Mouse (Mus musculus): ENCODE data around the gene Cep97. TPM values are rescaled to one million over a fixed set of nuclear protein-coding genes. Genes with fewer than 3 reads are reported as not detected.

The Cep97 gene
- total RNA-seq, 2 experiments from 2014 or later = 12.6 to 13.1 TPM

- no peak for TF ChIP-seq CTCF (IDR thresholded peaks at IDR 0.05)
- intact Hi-C loops (cut with DNase I) = no loop called here
- no peak for DNase-seq (ENCODE audit: extremely low spot score in 1 of 2, low spot score in 2 of 2)
- H3K4me3 ChIP-seq = no peak overlapping the region
- H3K27ac ChIP-seq = no peak overlapping the region
Observed at GRCm38 (mm10) chr16:55940781-55941180, 6.1 kb upstream of the Cep97 start.

- Histone ChIP-seq H3K4me3 (no peak overlapping the region), H3K27ac (no peak overlapping the region)
- no peak for TF ChIP-seq CTCF (IDR thresholded peaks at IDR 0.05)
- no peak for DNase-seq (ENCODE audit: extremely low spot score in 1 of 2, low spot score in 2 of 2)
- intact Hi-C loops (cut with DNase I) = no loop called here
Observed at GRCm38 (mm10) chr16:55939703-55940102, 5.0 kb upstream of the Cep97 start.

- no peak for TF ChIP-seq CTCF (IDR thresholded peaks at IDR 0.05)
- DNase-seq (ENCODE audit: extremely low spot score in 1 of 2, low spot score in 2 of 2) = no peak
- no peak overlapping the region for H3K4me3 ChIP-seq
- H3K27ac ChIP-seq = no peak overlapping the region
- intact Hi-C loops (cut with DNase I) = no loop called here
Observed at GRCm38 (mm10) chr16:55938761-55939160, 4.1 kb upstream of the Cep97 start.

GRCm38 (mm10) chr16:55933681-55934343 lies 843 bp downstream of the Cep97 start:
- peak overlapping the region; percentile 87 for H3K27ac ChIP-seq
- H3K4me3 ChIP-seq = peak overlapping the region; percentile 62
- TF ChIP-seq CTCF (IDR thresholded peaks at IDR 0.05) = peak; percentile 4; the same call in 1 of the 2 replicates
- intact Hi-C loops (cut with DNase I) = loop anchor here (1.0 to 2.0 kb wide), 2 partner anchors 33 to 39 kb away; partner anchors contain the start of genes Nxpe3 and Rpl24
- DNase-seq (ENCODE audit: extremely low spot score in 1 of 2, low spot score in 2 of 2) = peak; percentile 12 to 36

- Histone ChIP-seq H3K27ac (no peak overlapping the region), H3K4me3 (no peak overlapping the region)
- DNase-seq (ENCODE audit: extremely low spot score in 1 of 2, low spot score in 2 of 2) = no peak
- intact Hi-C loops (cut with DNase I) = no loop called here
- TF ChIP-seq CTCF (IDR thresholded peaks at IDR 0.05) = no peak
Observed at GRCm38 (mm10) chr16:55924010-55924409, 10.6 kb downstream of the Cep97 start.

- Histone ChIP-seq H3K4me3 (no peak overlapping the region), H3K27ac (no peak overlapping the region)
- TF ChIP-seq CTCF (IDR thresholded peaks at IDR 0.05) = no peak
- intact Hi-C loops (cut with DNase I) = no loop called here
- no peak for DNase-seq (ENCODE audit: extremely low spot score in 1 of 2, low spot score in 2 of 2)
Observed at GRCm38 (mm10) chr16:55922079-55922478, 12.6 kb downstream of the Cep97 start.

- no peak for TF ChIP-seq CTCF (IDR thresholded peaks at IDR 0.05)
- DNase-seq (ENCODE audit: extremely low spot score in 1 of 2, low spot score in 2 of 2) = no peak
- Histone ChIP-seq H3K4me3 (no peak overlapping the region), H3K27ac (no peak overlapping the region)
- intact Hi-C loops (cut with DNase I) = no loop called here
Observed at GRCm38 (mm10) chr16:55914716-55915115, 19.9 kb downstream of the Cep97 start.

- no peak for TF ChIP-seq CTCF (IDR thresholded peaks at IDR 0.05)
Observed at GRCm38 (mm10) chr16:55910208-55910793, 24.4 kb downstream of the Cep97 start.

GRCm38 (mm10) chr16:55906928-55907679 lies 27.6 kb downstream of the Cep97 start:
- intact Hi-C loops (cut with DNase I) = no loop called here
- no peak overlapping the region for H3K27ac ChIP-seq
- DNase-seq (ENCODE audit: extremely low spot score in 1 of 2, low spot score in 2 of 2) = no peak
- no peak for TF ChIP-seq CTCF (IDR thresholded peaks at IDR 0.05)
- H3K4me3 ChIP-seq = no peak overlapping the region

More at GRCm38 (mm10) chr16:55910208-55910793, 24.4 kb downstream of the Cep97 start:
- intact Hi-C loops (cut with DNase I) = no loop called here
- no peak for DNase-seq (ENCODE audit: extremely low spot score in 1 of 2, low spot score in 2 of 2)
- Histone ChIP-seq H3K4me3 (no peak overlapping the region), H3K27ac (no peak overlapping the region)

- no peak for DNase-seq (ENCODE audit: extremely low spot score in 1 of 2, low spot score in 2 of 2)
- intact Hi-C loops (cut with DNase I) = no loop called here
- H3K4me3 ChIP-seq = no peak overlapping the region
- H3K27ac ChIP-seq = no peak overlapping the region
- TF ChIP-seq CTCF (IDR thresholded peaks at IDR 0.05) = no peak
Observed at GRCm38 (mm10) chr16:55905370-55905769, 29.3 kb downstream of the Cep97 start.

- no peak for TF ChIP-seq CTCF (IDR thresholded peaks at IDR 0.05)
- no peak overlapping the region for H3K4me3 ChIP-seq
- intact Hi-C loops (cut with DNase I) = no loop called here
- no peak overlapping the region for H3K27ac ChIP-seq
- no peak for DNase-seq (ENCODE audit: extremely low spot score in 1 of 2, low spot score in 2 of 2)
Observed at GRCm38 (mm10) chr16:55901839-55902756, 32.6 kb downstream of the Cep97 start.

Data from left cerebral cortex, adult 2 months (tissue).